ENCODE assay signal across 16 mouse cellular contexts in the genomic region with DNA sequence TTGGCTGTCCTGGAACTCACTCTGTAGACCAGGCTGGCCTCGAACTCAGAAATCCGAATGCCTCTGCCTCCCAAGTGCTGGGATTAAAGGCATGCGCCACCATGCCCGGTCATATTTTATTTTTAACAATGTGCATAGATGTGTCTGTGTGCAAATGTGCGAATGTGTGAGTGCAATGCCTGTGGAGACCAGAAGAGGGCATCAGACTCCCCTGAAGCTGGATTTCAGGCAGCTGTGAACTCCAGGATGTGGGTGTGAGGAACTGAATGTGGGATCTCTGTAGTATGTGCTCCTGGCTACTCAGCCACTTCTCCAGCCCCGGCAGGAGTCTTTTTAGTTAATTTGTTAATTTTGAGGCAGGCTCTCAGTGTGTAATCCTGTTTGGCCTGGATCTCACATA. TPM values are rescaled to one million over a fixed set of nuclear protein-coding genes. Genes with fewer than 3 reads are reported as not detected.
A peak's percentile ranks its signal among the peaks of the same experiment; 100 is the strongest.
DNase-seq lines count a peak whose midpoint lies in the region; ATAC-seq and TF ChIP-seq lines count a peak whose summit lies in the region.
"Had no signal": no experiment of that assay in that cellular context is flagged by ENCODE, and none has a peak within 500 bp of the region (broad histone marks: within the 10 kb centered on the region; RNA-seq: fewer than 3 reads in every experiment).

No protein-coding gene starts in this region.

- no peaks in the 10 kb centered on the region for H3K9me3 ChIP-seq in midbrain, embryonic 13.5 days
- H3K9me3 ChIP-seq: heart, embryonic 10.5 days had no signal

- H3K4me1 ChIP-seq in midbrain, embryonic 13.5 days (replicated peaks), result no peaks in the 10 kb centered on the region
- H3K4me1 ChIP-seq: heart, embryonic 10.5 days had no signal

- no peak for DNase-seq in left cerebral cortex, adult 2 months (ENCODE audit: extremely low spot score in 1 of 2, low spot score in 2 of 2)
- no peak for DNase-seq in left cerebral cortex, adult 9 months (ENCODE audit: low spot score in 2 of 2)
- peak; percentile 19 to 23 for DNase-seq in B cell, adult 2 months
- DNase-seq in ES-CJ7 (ENCODE audit: low read depth, low spot score), result peak; percentile 80
- DNase-seq in right cerebral cortex, adult 18-20 months, result no peak
- DNase-seq: cerebellum, postnatal 25 days; kidney, postnatal 10 days; thymus, postnatal 36 days had no signal

- TF ChIP-seq CTCF in left cerebral cortex, adult 2 months (IDR thresholded peaks at IDR 0.05), result peak; percentile 5; the same call in 1 of the 2 replicates

- H3K27ac ChIP-seq in left cerebral cortex, adult 2 months, result no peak overlapping the region
- no peak overlapping the region for H3K27ac ChIP-seq in midbrain, embryonic 13.5 days
- H3K27ac ChIP-seq: heart, embryonic 10.5 days; hindbrain, embryonic 14.5 days had no signal

- no peak overlapping the region for H3K4me2 ChIP-seq in midbrain, embryonic 13.5 days (replicated peaks)
- H3K4me2 ChIP-seq: hindbrain, embryonic 14.5 days had no signal

- intact Hi-C loops in left cerebral cortex, adult 2 months (cut with DNase I), result loop anchor here (5.0 kb wide), 3 partner anchors 156 to 321 kb away; a partner anchor contains a TSS

- H3K4me3 ChIP-seq in left cerebral cortex, adult 2 months, result no peak overlapping the region
- H3K4me3 ChIP-seq in midbrain, embryonic 13.5 days (replicated peaks), result no peak overlapping the region
- H3K4me3 ChIP-seq: heart, embryonic 10.5 days had no signal

- WGBS in midbrain, embryonic 13.5 days, result 86% methylated on average over 6 of the region's 6 CpGs

- 0 out of 2 replicates have a peak, but pooled peaks have one; percentile 26 for ATAC-seq in megakaryocyte, adult 5-6 weeks (ENCODE audit: poor library complexity, severe bottlenecking)
- no peak for ATAC-seq in midbrain, embryonic 13.5 days

- no peaks in the 10 kb centered on the region for H3K36me3 ChIP-seq in midbrain, embryonic 13.5 days
- H3K36me3 ChIP-seq: heart, embryonic 10.5 days had no signal

- H3K9ac ChIP-seq in midbrain, embryonic 13.5 days (replicated peaks), result no peak overlapping the region
- H3K9ac ChIP-seq: hindbrain, embryonic 14.5 days had no signal

- H3K27me3 ChIP-seq in midbrain, embryonic 13.5 days, result peaks cover 63% of the 10 kb centered on the region

RNA-seq across cellular contexts. Expression of a gene that starts 6.4 kb away (rescaled TPM):
- 100 to 1,000 TPM; 300 to 307 TPM for total RNA-seq in left cerebral cortex, adult 2 months (2021)
- 43.3 and 44.5 TPM in 2 replicates for total RNA-seq in megakaryocyte, adult 5-6 weeks (2015)
- total RNA-seq in megakaryocyte, adult 5-6 weeks (2017), result 40.1 and 43.3 TPM in 2 replicates
- polyA plus RNA-seq in midbrain, embryonic 13.5 days (2015; fragmentation: Nextera tagmentation; extraction: Ambion mirVana), result 206 and 218 TPM in 2 replicates

RNA-seq across cellular contexts. Expression of a gene that starts 12.9 kb away (rescaled TPM):
- total RNA-seq in left cerebral cortex, adult 2 months (2021), result not detected
- total RNA-seq in megakaryocyte, adult 5-6 weeks (2015), result not detected in 2 replicates
- total RNA-seq in megakaryocyte, adult 5-6 weeks (2017), result not detected in 2 replicates
- polyA plus RNA-seq in midbrain, embryonic 13.5 days (2015; fragmentation: Nextera tagmentation; extraction: Ambion mirVana), result 0.26 and 0.28 TPM in 2 replicates
- total RNA-seq: left cerebral cortex, adult 18-20 months; monocyte, adult 5-6 weeks had no signal
- polyA plus RNA-seq: frontal cortex, adult 2 months; heart, embryonic 10.5 days; hindbrain, embryonic 14.5 days; liver, embryonic 16.5 days had no signal

RNA-seq across cellular contexts. Expression of a gene that starts 19.4 kb away (rescaled TPM):
- 1 to 10 TPM; 2.1 to 2.6 TPM for total RNA-seq in left cerebral cortex, adult 2 months (2021)
- 1.2 and 1.4 TPM in 2 replicates for total RNA-seq in megakaryocyte, adult 5-6 weeks (2015)
- total RNA-seq in megakaryocyte, adult 5-6 weeks (2017), result 0.22 and 0.24 TPM in 2 replicates
- polyA plus RNA-seq in midbrain, embryonic 13.5 days (2015; fragmentation: Nextera tagmentation; extraction: Ambion mirVana), result 0.07 TPM in 1 of 2 replicates, not detected in the other

RNA-seq across cellular contexts. Expression of a gene that starts 55.8 kb away (rescaled TPM):
- total RNA-seq in left cerebral cortex, adult 2 months (2021), result 10 to 100 TPM; 16.4 to 28.6 TPM
- 0.13 and 0.25 TPM in 2 replicates for total RNA-seq in megakaryocyte, adult 5-6 weeks (2015)
- 0.18 and 2.8 TPM in 2 replicates for total RNA-seq in megakaryocyte, adult 5-6 weeks (2017)
- 0.87 and 0.97 TPM in 2 replicates for polyA plus RNA-seq in midbrain, embryonic 13.5 days (2015; fragmentation: Nextera tagmentation; extraction: Ambion mirVana)
- total RNA-seq: monocyte, adult 5-6 weeks had no signal

Comparison
In these comparisons a context has a peak if more than half of its experiments do, and no peak if none do; other contexts are left out.
1. DNase-seq: peak in B cell, adult 2 months (2 of 2) and ES-CJ7 (single experiment); none in left cerebral cortex, adult 2 months (0 of 2), left cerebral cortex, adult 9 months (0 of 2) and right cerebral cortex, adult 18-20 months (single experiment).
2. RNA of a gene that starts 6.4 kb away (total RNA-seq): 300 to 307 TPM in left cerebral cortex, adult 2 months; 40.1 to 44.5 TPM in megakaryocyte, adult 5-6 weeks; every median in the first group is over 4 times any median in the second.